Mouse (Mus musculus) bone marrow, adult 2 months (tissue): ENCODE measurements around the gene Cxcl15.

Experiments
- CTCF ChIP-seq: fragments of 200-500 bp; IDR thresholded peaks from 2 replicates; pipeline ENCODE4 v1.5.1; 2011; ENCODE audit warnings: low read length, control low read depth; ENCODE audit not compliant: control insufficient read depth, insufficient read depth
- POLR2A ChIP-seq: fragments of 200-500 bp; IDR thresholded peaks from 2 replicates; pipeline ENCODE4 v1.6.1; 2011; ENCODE audit warnings: low read depth, mild to moderate bottlenecking, control low read depth, low read length, borderline replicate concordance; ENCODE audit not compliant: control insufficient read depth

GRCm38 (mm10) chr5:90788114-90788513 is 6.2 kb upstream of the Cxcl15 start:
- TF ChIP-seq POLR2A (no peak), CTCF (peak; percentile 30)
